Mouse (Mus musculus): Measurements from ENCODE around the gene Plk5. TPM values are rescaled to one million over a fixed set of nuclear protein-coding genes. Genes with fewer than 3 reads are reported as not detected.
"Not testable (repeated sequence)": the region's sequence is repeated elsewhere in the genome, so short reads cannot be mapped to it uniquely, and the experiment has no call there.

Gene Plk5
- polyA plus RNA-seq, 1 experiment from 2014 or later: 1.2 TPM

DNA sequence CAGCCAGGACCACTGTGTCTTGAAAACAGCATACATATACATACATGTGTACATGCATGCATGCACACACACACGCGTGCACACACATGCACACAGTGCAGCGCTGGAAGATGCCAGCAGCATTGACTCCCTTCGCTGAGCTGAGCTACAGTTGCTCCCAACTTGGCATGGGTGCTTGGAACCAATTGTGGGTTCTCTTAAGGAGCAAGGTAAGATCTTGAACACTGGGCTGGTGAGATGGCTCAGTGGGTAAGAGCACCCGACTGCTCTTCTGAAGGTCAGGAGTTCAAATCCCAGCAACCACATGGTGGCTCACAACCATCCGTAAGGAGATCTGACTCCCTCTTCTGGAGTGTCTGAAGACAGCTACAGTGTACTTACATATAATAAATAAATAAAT, 10.3 kb upstream of the Plk5 start:
- not testable (repeated sequence) for H3K9ac ChIP-seq (replicated peaks); ATAC-seq (ENCODE audit: insufficient number of reproducible peaks, insufficient read depth, low FRiP score, low TSS enrichment, low read depth); H3K27ac ChIP-seq; H3K4me2 ChIP-seq; H3K9me3 ChIP-seq; H3K4me3 ChIP-seq (replicated peaks); H3K36me3 ChIP-seq
- H3K27me3 ChIP-seq: peaks cover 100% of the 10 kb centered on the region
- WGBS: 69% methylated on average over 6 of the region's 6 CpGs
- H3K4me1 ChIP-seq (replicated peaks): peaks cover 48% of the 10 kb centered on the region

DNA sequence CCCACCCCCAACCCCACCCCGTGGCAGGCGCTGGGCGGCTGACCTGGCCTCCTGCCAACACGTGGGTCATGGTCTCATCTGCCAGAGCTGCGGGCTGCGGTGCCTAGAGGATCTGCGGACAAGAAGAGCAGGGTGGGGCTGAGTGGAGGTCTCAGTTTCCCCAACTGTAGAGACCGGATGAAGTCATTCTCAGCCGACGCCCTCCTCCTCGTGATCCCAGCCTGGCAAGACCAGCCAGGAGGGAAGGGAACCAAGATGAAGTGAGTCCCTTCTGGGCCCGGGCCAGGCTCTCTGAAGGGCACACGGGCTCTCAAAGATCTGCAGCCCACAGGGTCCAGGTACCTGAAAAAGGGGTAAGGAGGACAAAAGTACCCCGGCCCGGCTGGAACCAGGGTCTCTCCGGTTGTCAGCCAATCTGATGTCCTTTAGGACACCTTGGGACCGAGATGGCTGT, 8.7 kb upstream of the Plk5 start:
- H3K27me3 ChIP-seq: peaks cover 100% of the 10 kb centered on the region
- no peak for ATAC-seq (ENCODE audit: insufficient number of reproducible peaks, insufficient read depth, low FRiP score, low TSS enrichment, low read depth)
- H3K4me2 ChIP-seq: peak overlapping the region; percentile 51; the same call in 1 of the 2 replicates
- peaks cover 36% of the 10 kb centered on the region for H3K4me1 ChIP-seq (replicated peaks)
- H3K36me3 ChIP-seq: no peaks in the 10 kb centered on the region
- H3K9me3 ChIP-seq: no peaks in the 10 kb centered on the region
- no peak overlapping the region for H3K27ac ChIP-seq
- no peak overlapping the region for H3K9ac ChIP-seq (replicated peaks)
- H3K4me3 ChIP-seq (replicated peaks): peak overlapping the region; percentile 34
- 17% methylated on average over 16 of the region's 17 CpGs for WGBS

DNA sequence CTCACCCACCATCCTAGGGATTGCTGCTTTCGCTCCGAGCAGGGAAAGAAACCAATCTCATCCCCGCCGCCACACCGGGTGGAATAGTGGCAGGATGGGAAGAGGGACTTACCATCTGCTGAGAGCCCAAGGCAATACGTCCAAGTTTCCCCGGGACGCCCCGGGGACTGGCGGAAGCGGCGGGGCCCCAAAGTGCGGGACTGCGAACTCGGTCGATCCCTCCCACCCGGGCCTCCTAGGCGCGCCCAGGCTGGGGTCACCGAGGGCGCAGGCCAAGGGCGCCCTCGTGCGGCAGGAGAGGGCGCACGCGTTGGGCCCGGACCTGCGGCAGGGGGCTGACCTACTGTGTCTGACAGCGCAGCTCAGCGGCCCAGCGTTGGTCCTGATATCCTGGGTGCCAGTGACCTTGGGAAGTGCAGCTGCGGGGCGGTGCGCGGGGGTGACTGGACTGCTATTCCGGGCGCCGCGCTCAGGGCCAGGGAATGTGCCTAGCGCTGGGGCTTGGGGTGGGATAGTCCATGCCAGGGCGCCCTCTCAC, 7.9 kb upstream of the Plk5 start, which contains the start of gene Adamtsl5:
Gene Adamtsl5 (minus strand): TSS at position 169 of the 538 bp plus-strand sequence.
- WGBS: under 1% methylated on average over 42 of the region's 42 CpGs
- peak within 1 kb of the TSS; percentile 34 for H3K4me3 ChIP-seq (replicated peaks)
- H3K9me3 ChIP-seq: no peaks in the 10 kb centered on the region
- H3K4me2 ChIP-seq: peak within 1 kb of the TSS; percentile 51
- peak within 1 kb of the TSS; percentile 23; the same call in 1 of the 2 replicates for H3K9ac ChIP-seq (replicated peaks)
- no peak within 1 kb of the TSS for H3K27ac ChIP-seq
- peaks cover 100% of the 10 kb centered on the region for H3K27me3 ChIP-seq
- H3K36me3 ChIP-seq: no peaks in the 10 kb centered on the region
- H3K4me1 ChIP-seq (replicated peaks): peaks cover 28% of the 10 kb centered on the region
- ATAC-seq (ENCODE audit: insufficient number of reproducible peaks, insufficient read depth, low FRiP score, low TSS enrichment, low read depth): no peak

DNA sequence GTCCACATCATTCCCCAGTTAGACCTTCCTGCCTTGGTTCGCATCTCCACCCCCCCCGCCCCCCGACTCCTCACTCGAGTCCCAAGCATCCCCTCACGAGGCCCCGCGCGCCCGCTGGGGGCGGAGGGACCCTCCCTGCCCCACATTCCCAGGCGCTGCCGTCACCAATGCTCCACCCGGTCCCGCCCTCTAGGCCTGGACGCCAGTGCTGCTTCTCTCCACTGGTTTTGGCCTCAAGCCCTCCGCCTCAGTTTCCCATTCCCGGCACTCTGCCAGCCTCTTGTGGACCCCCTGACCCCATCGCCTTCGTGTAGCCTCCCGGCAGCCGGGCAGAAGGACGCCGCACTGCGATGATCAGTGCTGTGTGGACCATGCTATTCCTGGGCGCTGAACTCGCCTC, 7.3 kb upstream of the Plk5 start:
- Histone ChIP-seq H3K27ac (no peak overlapping the region), H3K4me1 (replicated peaks) (peaks cover 23% of the 10 kb centered on the region), H3K4me3 (replicated peaks) (peak overlapping the region; percentile 34), H3K36me3 (no peaks in the 10 kb centered on the region), H3K9ac (replicated peaks) (peak overlapping the region; percentile 23; the same call in 1 of the 2 replicates), H3K27me3 (peaks cover 100% of the 10 kb centered on the region), H3K4me2 (peak overlapping the region; percentile 51), H3K9me3 (no peaks in the 10 kb centered on the region)
- no peak for ATAC-seq (ENCODE audit: insufficient number of reproducible peaks, insufficient read depth, low FRiP score, low TSS enrichment, low read depth)
- 17% methylated on average over 25 of the region's 26 CpGs for WGBS

DNA sequence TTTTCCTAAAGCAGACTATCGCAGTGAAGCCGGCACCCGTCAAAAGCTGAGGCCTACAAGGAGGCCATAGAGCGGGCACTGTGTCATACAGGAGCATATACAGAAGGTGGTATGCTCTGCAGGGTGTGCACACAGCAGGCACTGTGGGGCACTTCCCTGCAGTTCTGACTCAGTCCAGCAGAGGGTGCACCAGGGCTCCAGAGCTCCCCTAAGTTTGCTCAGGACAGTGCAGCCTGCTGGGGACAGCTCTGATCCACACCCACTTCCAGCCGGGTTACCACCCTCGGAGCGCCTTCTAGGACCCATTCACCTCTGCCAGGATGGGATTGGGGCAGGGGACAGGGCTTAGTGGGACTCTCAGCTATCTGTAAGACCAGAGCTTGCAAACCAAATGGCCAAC, 6.0 kb upstream of the Plk5 start:
- no peak overlapping the region for H3K27ac ChIP-seq
- no peaks in the 10 kb centered on the region for H3K36me3 ChIP-seq
- H3K27me3 ChIP-seq: peaks cover 100% of the 10 kb centered on the region
- H3K4me2 ChIP-seq: no peak overlapping the region
- no peak overlapping the region for H3K4me3 ChIP-seq (replicated peaks)
- 6% methylated on average over 7 of the region's 7 CpGs for WGBS
- no peak overlapping the region for H3K9ac ChIP-seq (replicated peaks)
- peaks cover 19% of the 10 kb centered on the region for H3K4me1 ChIP-seq (replicated peaks)
- ATAC-seq (ENCODE audit: insufficient number of reproducible peaks, insufficient read depth, low FRiP score, low TSS enrichment, low read depth): peak; percentile 38; the same call in 1 of the 2 replicates
- H3K9me3 ChIP-seq: no peaks in the 10 kb centered on the region

DNA sequence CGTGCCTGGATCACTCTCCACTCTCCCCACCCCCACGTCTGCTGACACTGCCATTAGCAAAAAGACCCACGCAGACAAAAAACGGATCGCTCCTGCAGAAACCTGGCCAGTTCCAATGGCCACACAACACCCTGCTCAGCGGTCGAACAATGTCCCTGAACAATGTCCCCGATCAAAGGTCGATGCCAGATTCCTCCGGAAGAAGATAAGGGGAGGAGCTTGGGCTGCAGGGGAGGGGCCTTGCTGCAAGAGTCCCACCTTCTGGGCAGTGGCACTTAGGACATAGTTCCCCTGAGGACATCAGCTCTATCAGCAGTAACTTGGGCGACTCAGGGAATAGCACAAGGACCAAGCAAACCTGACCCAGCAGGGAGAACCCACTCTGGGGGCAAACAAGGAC, 4.4 kb upstream of the Plk5 start:
- Histone ChIP-seq H3K4me2 (no peak overlapping the region), H3K4me3 (replicated peaks) (no peak overlapping the region), H3K4me1 (replicated peaks) (peaks cover 28% of the 10 kb centered on the region), H3K36me3 (no peaks in the 10 kb centered on the region), H3K27me3 (peaks cover 100% of the 10 kb centered on the region), H3K9ac (replicated peaks) (no peak overlapping the region), H3K9me3 (no peaks in the 10 kb centered on the region), H3K27ac (no peak overlapping the region)
- 29% methylated on average over 11 of the region's 11 CpGs for WGBS
- no peak for ATAC-seq (ENCODE audit: insufficient number of reproducible peaks, insufficient read depth, low FRiP score, low TSS enrichment, low read depth)

DNA sequence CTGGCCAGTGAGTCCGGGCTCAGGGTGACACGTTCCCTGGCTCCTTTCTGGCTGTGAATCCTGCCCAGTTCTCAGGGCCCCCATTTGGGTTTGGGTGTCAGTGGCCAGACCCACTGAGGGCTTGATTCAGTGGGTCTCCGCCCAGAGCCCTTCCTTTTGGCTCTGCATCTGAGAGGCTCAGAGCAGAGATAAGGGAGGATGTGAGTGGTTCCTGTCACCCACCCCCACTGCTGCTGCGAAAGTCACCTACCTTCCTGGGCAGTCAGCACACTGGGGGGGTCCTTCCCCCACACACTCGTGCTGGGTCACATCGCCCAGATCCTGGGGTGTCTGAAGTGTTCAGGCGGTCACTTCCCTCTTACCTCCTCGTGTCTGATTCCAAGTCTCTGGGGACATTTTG, 3.5 kb upstream of the Plk5 start:
- peaks cover 100% of the 10 kb centered on the region for H3K27me3 ChIP-seq
- 64% methylated on average over 8 of the region's 8 CpGs for WGBS
- ATAC-seq (ENCODE audit: insufficient number of reproducible peaks, insufficient read depth, low FRiP score, low TSS enrichment, low read depth): no peak
- H3K4me2 ChIP-seq: no peak overlapping the region
- no peaks in the 10 kb centered on the region for H3K36me3 ChIP-seq
- no peak overlapping the region for H3K9ac ChIP-seq (replicated peaks)
- H3K4me1 ChIP-seq (replicated peaks): peaks cover 34% of the 10 kb centered on the region
- no peak overlapping the region for H3K27ac ChIP-seq
- H3K4me3 ChIP-seq (replicated peaks): no peak overlapping the region
- no peaks in the 10 kb centered on the region for H3K9me3 ChIP-seq

DNA sequence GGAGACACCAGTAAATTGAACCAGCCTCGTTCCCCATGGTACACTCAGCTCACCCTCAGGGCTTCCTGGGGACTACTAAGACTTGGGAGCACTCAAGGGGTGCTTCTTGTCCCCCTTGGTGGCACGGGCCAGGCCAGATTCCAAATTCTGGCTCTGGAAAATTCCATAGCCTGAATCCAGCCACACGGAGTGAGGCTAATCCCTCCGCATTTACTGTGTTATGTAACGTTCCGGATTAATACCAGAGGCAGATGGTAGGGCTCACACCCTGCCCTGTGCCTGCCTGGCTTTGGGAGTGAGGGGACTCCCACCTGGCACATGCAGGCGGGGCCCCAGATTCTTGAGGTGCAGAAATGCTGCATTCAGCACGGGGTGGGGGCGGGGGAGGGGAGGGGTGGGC, 828 bp upstream of the Plk5 start:
- H3K36me3 ChIP-seq: no peaks in the 10 kb centered on the region
- H3K4me1 ChIP-seq (replicated peaks): peaks cover 22% of the 10 kb centered on the region
- H3K4me2 ChIP-seq: no peak overlapping the region
- peaks cover 100% of the 10 kb centered on the region for H3K27me3 ChIP-seq
- WGBS: 10% methylated on average over 9 of the region's 9 CpGs
- H3K4me3 ChIP-seq (replicated peaks): no peak overlapping the region
- H3K27ac ChIP-seq: no peak overlapping the region
- no peak for ATAC-seq (ENCODE audit: insufficient number of reproducible peaks, insufficient read depth, low FRiP score, low TSS enrichment, low read depth)
- H3K9me3 ChIP-seq: no peaks in the 10 kb centered on the region
- no peak overlapping the region for H3K9ac ChIP-seq (replicated peaks)

DNA sequence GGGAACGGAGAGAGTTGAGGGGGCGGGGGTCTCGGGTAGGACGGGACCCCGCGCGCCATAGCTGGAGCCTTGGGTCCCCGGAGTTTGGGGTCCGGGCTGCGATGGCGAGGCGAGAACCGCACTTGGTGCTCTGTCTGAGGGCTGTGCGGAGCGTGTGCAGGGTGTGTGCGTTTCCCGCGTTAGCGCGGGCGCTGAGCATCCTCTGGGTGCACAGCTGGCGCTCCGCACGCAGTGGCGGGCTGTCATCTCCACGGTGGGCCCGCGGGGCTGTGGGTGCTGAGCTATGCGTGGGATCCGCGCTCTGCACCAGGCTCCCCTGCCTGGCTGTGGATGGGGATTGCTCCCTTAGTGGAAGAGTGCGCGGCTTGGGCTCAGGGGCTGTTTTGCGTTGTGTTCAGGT, 478 bp downstream of the Plk5 start:
- H3K4me2 ChIP-seq: peak overlapping the region; percentile 78
- no peaks in the 10 kb centered on the region for H3K36me3 ChIP-seq
- H3K27me3 ChIP-seq: peaks cover 95% of the 10 kb centered on the region
- H3K27ac ChIP-seq: no peak overlapping the region
- ATAC-seq (ENCODE audit: insufficient number of reproducible peaks, insufficient read depth, low FRiP score, low TSS enrichment, low read depth): no peak
- peak overlapping the region; percentile 46 for H3K4me3 ChIP-seq (replicated peaks)
- 3% methylated on average over 34 of the region's 34 CpGs for WGBS
- H3K4me1 ChIP-seq (replicated peaks): peaks cover 22% of the 10 kb centered on the region
- no peaks in the 10 kb centered on the region for H3K9me3 ChIP-seq
- H3K9ac ChIP-seq (replicated peaks): peak overlapping the region; percentile 50

DNA sequence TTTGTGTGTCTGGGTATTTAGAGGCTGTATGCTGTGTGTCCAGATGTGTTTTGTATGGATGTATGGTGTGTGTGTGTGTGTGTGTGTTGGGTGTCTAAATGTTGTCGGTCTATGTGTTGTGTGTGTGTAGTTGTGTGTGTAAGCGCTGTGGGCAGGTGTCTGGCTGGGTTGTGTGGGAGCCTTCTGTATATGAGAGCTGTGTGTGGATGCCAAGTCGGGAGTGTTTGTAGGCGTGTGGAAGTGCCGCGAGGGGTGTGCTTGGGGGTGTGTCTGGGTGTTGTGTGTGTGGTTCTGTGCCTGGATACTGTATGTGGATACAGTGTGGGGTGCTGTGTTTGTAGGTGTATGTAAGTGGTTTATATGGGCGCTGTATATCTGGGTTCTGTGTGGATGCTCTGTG, 1.1 kb downstream of the Plk5 start:
- Histone ChIP-seq H3K4me3 (replicated peaks) (peak overlapping the region; percentile 46), H3K4me2 (peak overlapping the region; percentile 78), H3K36me3 (no peaks in the 10 kb centered on the region)

DNA sequence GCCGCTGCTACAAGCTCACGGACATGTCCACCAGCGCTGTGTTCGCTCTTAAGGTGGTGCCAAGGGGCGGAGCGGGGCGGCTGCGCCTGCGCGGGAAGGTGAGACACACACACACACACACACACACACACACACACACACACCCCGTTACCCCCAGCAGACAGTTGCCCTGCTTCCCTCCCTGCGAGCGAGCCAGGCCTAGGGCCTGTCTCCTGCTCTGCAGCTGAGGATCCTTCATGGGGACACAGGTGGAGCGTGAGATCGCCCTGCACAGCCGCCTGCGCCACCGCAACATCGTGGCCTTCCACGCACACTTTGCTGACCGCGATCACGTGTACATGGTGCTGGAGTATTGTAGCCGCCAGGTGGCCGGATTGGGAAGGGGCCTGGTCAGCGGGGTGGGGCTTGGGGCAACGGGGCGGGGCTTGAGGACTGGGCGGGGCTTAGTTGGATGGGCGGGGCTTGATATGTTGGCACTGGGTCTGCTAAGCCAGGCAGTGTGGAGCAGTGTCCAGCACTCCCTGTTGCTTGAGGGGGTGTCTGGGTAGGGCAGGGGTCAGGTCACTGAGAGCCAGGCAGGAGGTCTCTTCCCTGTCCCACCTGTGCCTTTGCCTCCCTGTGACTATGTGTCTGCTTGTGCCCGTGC, 1.9 kb downstream of the Plk5 start:
- H3K27ac ChIP-seq: no peak overlapping the region
- H3K4me3 ChIP-seq (replicated peaks): peak overlapping the region; percentile 32
- peaks cover 22% of the 10 kb centered on the region for H3K4me1 ChIP-seq (replicated peaks)
- peak overlapping the region; percentile 53 for H3K4me2 ChIP-seq
- H3K27me3 ChIP-seq: peaks cover 90% of the 10 kb centered on the region
- H3K36me3 ChIP-seq: no peaks in the 10 kb centered on the region
- no peak overlapping the region; the same call in 1 of the 2 replicates for H3K9ac ChIP-seq (replicated peaks)
- H3K9me3 ChIP-seq: 0 out of 2 replicates have a peak, but pooled peaks cover 6% of the 10 kb centered on the region
- WGBS: 7% methylated on average over 28 of the region's 31 CpGs
- 0 out of 2 replicates have a peak, but pooled peaks have one; percentile 13 for ATAC-seq (ENCODE audit: insufficient number of reproducible peaks, insufficient read depth, low FRiP score, low TSS enrichment, low read depth)

More for the DNA sequence above, 1.1 kb downstream of the Plk5 start:
- no peak overlapping the region for H3K9ac ChIP-seq (replicated peaks)
- H3K4me1 ChIP-seq (replicated peaks): peaks cover 22% of the 10 kb centered on the region
- H3K9me3 ChIP-seq: 0 out of 2 replicates have a peak, but pooled peaks cover 4% of the 10 kb centered on the region
- 37% methylated on average over 7 of the region's 7 CpGs for WGBS
- no peak for ATAC-seq (ENCODE audit: insufficient number of reproducible peaks, insufficient read depth, low FRiP score, low TSS enrichment, low read depth)
- H3K27ac ChIP-seq: no peak overlapping the region
- peaks cover 90% of the 10 kb centered on the region for H3K27me3 ChIP-seq

Measured in limb, embryonic 12.5 days (tissue).